Mouse (Mus musculus) urinary bladder, postnatal 0 days (tissue): ENCODE results near the gene Apol7a. TPM values are rescaled to one million over a fixed set of nuclear protein-coding genes. Genes with fewer than 3 reads are reported as not detected.

Experiments
- polyA plus RNA-seq: library from polyadenylated mRNA; unstranded; fragments of >200 nt; fragmentation: Nextera tagmentation; extraction: Ambion mirVana; gene quantifications from 2 replicates; pipeline ENCODE4 v1.2.1, GENCODE M21; 2015

The Apol7a gene
- 2.8 and 3.0 TPM in 2 replicates for polyA plus RNA-seq

DNA sequence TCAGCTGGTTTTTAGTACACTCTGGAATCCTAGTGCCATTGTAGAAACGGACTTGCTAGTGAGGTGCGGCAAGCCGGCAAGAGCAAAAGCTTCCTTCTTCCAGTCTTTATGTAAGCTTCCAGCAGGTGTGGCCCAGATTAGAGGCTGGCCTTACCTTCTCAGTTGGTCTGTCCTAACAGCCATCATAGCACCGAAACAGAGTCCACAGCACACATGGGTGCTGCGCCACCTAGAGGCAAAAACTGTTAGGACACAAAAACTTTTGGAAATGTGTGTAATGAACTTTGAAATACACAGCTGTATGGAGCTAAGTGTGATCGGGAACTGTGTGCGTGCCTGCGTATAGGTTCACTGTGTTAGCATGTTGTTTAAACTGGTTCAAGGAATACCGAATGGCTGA is at the start of gene Apol7a:
TSS of gene Apol7a (minus strand) at position 84 of the 400 bp plus-strand sequence.

GRCm38 (mm10) chr15:77447392-77447791 is 48.5 kb upstream of the Apol7a start, which contains the start of gene Apol7b:
TSS of gene Apol7b (minus strand) at chr15:77447492.

DNA sequence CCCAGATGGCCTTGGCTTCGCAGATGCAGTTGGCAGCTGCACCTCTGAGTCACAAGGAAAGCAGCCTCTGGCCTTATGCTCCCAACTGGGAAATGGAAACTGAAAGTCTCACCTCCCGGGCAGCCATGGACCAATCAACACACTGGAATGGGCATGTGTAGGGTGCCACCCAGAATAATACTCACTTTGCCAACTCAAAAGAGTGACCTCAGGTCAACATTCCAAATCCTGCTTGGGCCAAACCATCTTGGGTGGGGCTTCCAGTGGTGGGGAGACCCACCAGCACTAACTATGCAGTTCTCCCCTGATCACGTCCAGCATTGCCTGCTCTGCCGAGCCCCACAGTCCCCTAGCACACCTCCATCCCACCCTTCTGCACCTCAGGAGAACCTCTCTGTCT is 12.1 kb upstream of the Apol7a start, which contains the start of gene Apol9a:
TSS of gene Apol9a (minus strand) at position 101 of the 400 bp plus-strand sequence.

Other genes starting within 250 kb of the Apol7a start
- 42.6 and 42.7 TPM in 2 replicates for gene Rbfox2, start 92.1 kb downstream of the Apol7a start, polyA plus RNA-seq
- gene Apol9a, start 12.0 kb upstream of the Apol7a start, polyA plus RNA-seq, result 0.74 and 0.85 TPM in 2 replicates
- gene Apol7b, start 48.4 kb upstream of the Apol7a start, polyA plus RNA-seq, result 0.43 and 1.2 TPM in 2 replicates
- gene Apol10a, start 77.9 kb upstream of the Apol7a start, polyA plus RNA-seq, result not detected in 2 replicates
- not detected in 2 replicates for gene Apol11a, start 109.2 kb upstream of the Apol7a start, polyA plus RNA-seq
- 0.07 TPM in 1 of 2 replicates, not detected in the other for gene Apol7c, start 134.2 kb upstream of the Apol7a start, polyA plus RNA-seq
- gene 1700025B11Rik, start 162.8 kb upstream of the Apol7a start, polyA plus RNA-seq, result 0.42 TPM in 1 of 2 replicates, not detected in the other
- 3.9 and 4.2 TPM in 2 replicates for gene Apol10b, start 197.0 kb upstream of the Apol7a start, polyA plus RNA-seq
- not detected in 2 replicates for gene Gm36245, start 200.1 kb upstream of the Apol7a start, polyA plus RNA-seq
- gene Apol11b, start 244.2 kb upstream of the Apol7a start, polyA plus RNA-seq, result not detected in 2 replicates